Mouse (Mus musculus): Measurements from ENCODE around the gene Hes1. TPM values are rescaled to one million over a fixed set of nuclear protein-coding genes. Genes with fewer than 3 reads are reported as not detected.
A peak's percentile ranks its signal among the peaks of the same experiment; 100 is the strongest.

The Hes1 gene
- polyA plus RNA-seq, 1 experiment from 2014 or later: 102 TPM

DNA sequence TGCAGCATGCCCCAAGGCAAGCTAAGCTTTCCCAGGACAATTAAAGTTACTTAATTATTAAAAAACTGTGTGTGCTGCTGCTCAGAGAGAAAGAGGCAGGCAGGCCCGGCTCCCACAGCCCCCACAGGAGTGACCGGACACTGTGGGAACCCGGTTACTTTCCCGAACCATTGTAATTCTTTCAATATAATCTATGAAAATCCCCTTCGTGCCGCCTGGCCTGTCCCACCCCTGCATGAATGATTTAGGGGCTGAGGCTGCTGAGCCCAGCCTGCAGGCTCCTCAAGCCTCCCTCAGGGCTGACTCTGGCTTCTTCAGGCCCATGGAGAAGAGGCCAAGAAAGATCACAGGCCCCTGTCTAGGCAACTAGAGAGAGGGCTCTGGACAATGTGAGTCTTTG, 36.0 kb upstream of the Hes1 start:
- Histone ChIP-seq H3K36me3 (ENCODE audit: insufficient read depth, low read length) (no peaks in the 10 kb centered on the region), H3K9me3 (replicated peaks; ENCODE audit: low read length) (no peaks in the 10 kb centered on the region), H3K4me1 (replicated peaks; ENCODE audit: insufficient read depth, low read length) (peaks cover 8% of the 10 kb centered on the region; the same call in 1 of the 2 replicates), H3K27me3 (ENCODE audit: insufficient read depth, low read length) (no peaks in the 10 kb centered on the region), H3K9ac (ENCODE audit: low read depth, low read length) (no peak overlapping the region), H3K27ac (no peak overlapping the region), H3K4me2 (ENCODE audit: low read length) (no peak overlapping the region), H3K4me3 (replicated peaks; ENCODE audit: low read depth, low read length) (no peak overlapping the region)
- no peak for TF ChIP-seq CTCF (IDR thresholded peaks at IDR 0.05; ENCODE audit: low read depth)
- ATAC-seq (replicated peaks; ENCODE audit: low FRiP score, low read depth) (no peak), DNase-seq (ENCODE audit: low spot score) (no peak)
- WGBS: 35% methylated on average over 6 of the region's 6 CpGs

DNA sequence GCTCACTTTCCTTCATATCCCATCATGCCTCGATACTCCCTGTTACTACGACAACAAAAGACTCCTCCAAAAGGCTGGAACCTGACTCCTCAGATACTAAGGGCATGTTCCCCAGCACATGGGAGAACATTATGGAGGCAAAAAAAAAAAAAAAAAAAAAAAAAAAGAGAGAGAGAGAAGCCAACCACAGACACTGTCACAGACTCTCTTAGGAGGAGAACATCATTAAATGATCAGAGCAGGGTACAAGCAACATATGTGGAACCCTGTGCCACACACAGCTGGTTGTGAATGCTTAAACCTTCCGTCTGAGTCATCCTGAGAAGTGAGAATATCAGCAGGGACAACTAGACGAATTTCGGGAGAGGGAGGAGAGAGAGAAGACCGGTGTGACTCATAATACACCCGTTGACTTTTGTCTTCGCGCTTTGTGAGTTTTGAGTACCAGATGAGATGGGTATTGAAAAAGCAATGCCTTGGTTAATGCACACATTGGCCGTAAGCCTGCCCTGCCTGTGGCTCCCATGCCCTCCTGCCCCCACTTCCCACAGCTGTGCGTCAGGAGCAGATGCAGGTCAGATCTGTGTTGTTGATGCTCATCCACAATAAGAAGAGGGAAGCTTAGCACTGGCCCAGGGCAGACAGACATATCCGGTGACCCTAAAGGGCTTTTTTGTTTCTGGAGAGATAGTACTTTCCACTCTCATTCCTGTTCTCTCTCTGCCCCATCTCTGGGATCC, 34.8 kb upstream of the Hes1 start:
- H3K27ac ChIP-seq: no peak overlapping the region
- H3K9me3 ChIP-seq (replicated peaks; ENCODE audit: low read length): no peaks in the 10 kb centered on the region
- DNase-seq (ENCODE audit: low spot score) (no peak), ATAC-seq (replicated peaks; ENCODE audit: low FRiP score, low read depth) (no peak)
- H3K36me3 ChIP-seq (ENCODE audit: insufficient read depth, low read length): no peaks in the 10 kb centered on the region
- H3K4me2 ChIP-seq (ENCODE audit: low read length): no peak overlapping the region
- WGBS: 57% methylated on average over 12 of the region's 12 CpGs
- TF ChIP-seq CTCF (IDR thresholded peaks at IDR 0.05; ENCODE audit: low read depth): no peak
- no peak overlapping the region for H3K9ac ChIP-seq (ENCODE audit: low read depth, low read length)
- peaks cover 15% of the 10 kb centered on the region for H3K4me1 ChIP-seq (replicated peaks; ENCODE audit: insufficient read depth, low read length)
- H3K4me3 ChIP-seq (replicated peaks; ENCODE audit: low read depth, low read length): no peak overlapping the region
- no peaks in the 10 kb centered on the region for H3K27me3 ChIP-seq (ENCODE audit: insufficient read depth, low read length)

DNA sequence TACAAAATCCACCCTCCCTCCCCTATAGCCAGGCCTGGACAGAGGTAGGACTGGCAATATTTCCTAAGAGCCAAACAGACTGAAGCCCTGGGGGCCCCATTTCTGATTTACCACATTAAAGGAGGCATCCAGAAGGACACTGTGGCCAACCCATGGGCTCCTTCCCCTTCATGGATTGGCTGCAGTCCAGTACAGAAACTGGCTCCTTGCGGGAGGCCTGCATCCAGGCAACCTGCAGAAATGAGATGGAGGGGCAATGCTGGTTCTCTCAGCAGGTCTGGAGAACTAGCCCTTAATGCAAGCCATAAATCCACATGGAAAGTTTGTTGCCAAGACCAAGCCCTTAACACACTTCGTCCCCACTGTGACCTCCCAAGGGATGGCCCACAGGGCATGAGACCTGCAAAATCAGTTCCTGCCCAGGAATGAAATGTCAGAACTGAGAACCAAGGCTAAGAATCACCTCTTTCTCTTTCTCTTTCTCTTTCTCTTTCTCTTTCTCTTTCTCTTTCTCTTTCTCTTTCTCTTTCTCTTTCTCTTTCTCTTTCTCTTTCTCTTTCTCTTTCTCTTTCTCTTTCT, 31.8 kb upstream of the Hes1 start:
- 51% methylated on average over 2 of the region's 2 CpGs for WGBS
- no peaks in the 10 kb centered on the region for H3K9me3 ChIP-seq (replicated peaks; ENCODE audit: low read length)
- H3K9ac ChIP-seq (ENCODE audit: low read depth, low read length): no peak overlapping the region
- no peaks in the 10 kb centered on the region for H3K36me3 ChIP-seq (ENCODE audit: insufficient read depth, low read length)
- ATAC-seq (replicated peaks; ENCODE audit: low FRiP score, low read depth): no peak
- no peak for DNase-seq (ENCODE audit: low spot score)
- no peak overlapping the region for H3K4me3 ChIP-seq (replicated peaks; ENCODE audit: low read depth, low read length)
- TF ChIP-seq CTCF (IDR thresholded peaks at IDR 0.05; ENCODE audit: low read depth): no peak
- H3K4me1 ChIP-seq (replicated peaks; ENCODE audit: insufficient read depth, low read length): peaks cover 20% of the 10 kb centered on the region
- no peaks in the 10 kb centered on the region for H3K27me3 ChIP-seq (ENCODE audit: insufficient read depth, low read length)
- H3K4me2 ChIP-seq (ENCODE audit: low read length): no peak overlapping the region
- H3K27ac ChIP-seq: no peak overlapping the region

DNA sequence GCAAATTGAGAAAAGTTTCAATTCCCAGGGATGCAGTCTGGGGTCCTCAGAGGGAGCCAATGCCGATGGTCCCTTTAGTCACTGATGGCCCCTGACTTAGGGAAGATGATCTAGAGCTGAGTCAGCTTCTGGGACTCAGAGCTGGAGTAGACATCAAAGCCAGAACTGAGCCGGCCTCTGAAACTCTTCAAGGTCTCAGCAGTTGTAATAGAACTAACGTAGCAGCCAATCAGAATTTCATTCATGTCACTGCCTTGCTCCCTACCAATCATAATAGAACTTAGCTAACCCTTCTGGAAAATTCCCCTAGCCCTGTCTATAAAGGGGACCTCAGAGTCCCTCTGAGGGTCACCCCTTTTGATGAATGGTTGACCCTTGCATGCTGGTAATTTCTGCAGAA, 30.8 kb upstream of the Hes1 start:
- DNase-seq (ENCODE audit: low spot score) (no peak), ATAC-seq (replicated peaks; ENCODE audit: low FRiP score, low read depth) (no peak)
- Histone ChIP-seq H3K9ac (ENCODE audit: low read depth, low read length) (no peak overlapping the region), H3K4me1 (replicated peaks; ENCODE audit: insufficient read depth, low read length) (peaks cover 20% of the 10 kb centered on the region), H3K36me3 (ENCODE audit: insufficient read depth, low read length) (no peaks in the 10 kb centered on the region), H3K4me2 (ENCODE audit: low read length) (no peak overlapping the region), H3K27ac (no peak overlapping the region), H3K9me3 (replicated peaks; ENCODE audit: low read length) (no peaks in the 10 kb centered on the region), H3K27me3 (ENCODE audit: insufficient read depth, low read length) (0 out of 2 replicates have a peak, but pooled peaks cover 2% of the 10 kb centered on the region), H3K4me3 (replicated peaks; ENCODE audit: low read depth, low read length) (no peak overlapping the region)
- 67% methylated on average over 3 of the region's 3 CpGs for WGBS
- no peak for TF ChIP-seq CTCF (IDR thresholded peaks at IDR 0.05; ENCODE audit: low read depth)

DNA sequence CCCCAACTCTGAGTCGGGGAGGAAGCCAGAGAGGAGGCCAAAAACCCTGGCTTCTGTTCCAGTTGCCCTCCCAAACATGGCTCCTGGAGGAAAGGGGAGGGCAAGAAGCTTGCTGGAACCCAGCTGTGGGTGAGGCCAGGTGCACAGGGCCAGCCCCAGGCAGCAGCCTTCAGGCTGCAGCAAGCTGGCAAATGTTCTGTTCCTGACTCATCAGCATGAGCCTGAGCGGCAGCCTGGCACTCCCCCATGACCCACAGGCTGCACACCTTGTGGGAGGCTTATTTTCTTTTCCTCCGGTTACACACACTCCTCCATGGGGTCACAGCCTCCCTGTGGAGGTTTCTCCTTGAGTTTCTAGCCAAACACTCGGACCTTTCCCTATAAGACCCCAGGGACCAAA, 30.2 kb upstream of the Hes1 start:
- peak; percentile 82 for DNase-seq (ENCODE audit: low spot score)
- H3K9ac ChIP-seq (ENCODE audit: low read depth, low read length): no peak overlapping the region
- ATAC-seq (replicated peaks; ENCODE audit: low FRiP score, low read depth): peak; percentile 63
- no peaks in the 10 kb centered on the region for H3K9me3 ChIP-seq (replicated peaks; ENCODE audit: low read length)
- no peak overlapping the region for H3K4me3 ChIP-seq (replicated peaks; ENCODE audit: low read depth, low read length)
- H3K4me2 ChIP-seq (ENCODE audit: low read length): no peak overlapping the region
- no peaks in the 10 kb centered on the region for H3K36me3 ChIP-seq (ENCODE audit: insufficient read depth, low read length)
- 0 out of 2 replicates have a peak, but pooled peaks cover 4% of the 10 kb centered on the region for H3K27me3 ChIP-seq (ENCODE audit: insufficient read depth, low read length)
- peaks cover 21% of the 10 kb centered on the region for H3K4me1 ChIP-seq (replicated peaks; ENCODE audit: insufficient read depth, low read length)
- TF ChIP-seq CTCF (IDR thresholded peaks at IDR 0.05; ENCODE audit: low read depth): no peak
- H3K27ac ChIP-seq: no peak overlapping the region
- 23% methylated on average over 4 of the region's 4 CpGs for WGBS

DNA sequence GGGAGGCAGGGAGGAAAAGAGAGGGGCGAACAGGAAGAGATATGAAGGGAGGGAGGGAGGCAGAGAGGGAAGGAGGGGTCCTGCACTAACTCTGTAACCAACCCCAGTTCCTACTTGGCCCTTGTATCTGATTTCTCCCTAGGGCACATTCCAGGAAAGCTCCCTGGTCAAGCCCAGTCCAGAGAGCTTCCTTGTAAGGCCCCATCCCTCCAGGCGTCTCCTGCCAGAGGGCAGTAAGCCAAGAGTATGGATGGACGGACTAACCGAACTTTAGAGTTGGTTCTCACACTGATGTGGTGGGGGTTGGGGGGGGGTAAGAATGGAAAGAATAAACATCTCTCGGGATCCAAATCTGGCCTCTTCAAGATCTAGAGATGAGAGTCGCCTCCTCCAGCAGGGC, 29.7 kb upstream of the Hes1 start:
- ATAC-seq (replicated peaks; ENCODE audit: low FRiP score, low read depth) (peak; percentile 58; the same call in 1 of the 2 replicates), DNase-seq (ENCODE audit: low spot score) (peak; percentile 87)
- Histone ChIP-seq H3K9me3 (replicated peaks; ENCODE audit: low read length) (no peaks in the 10 kb centered on the region), H3K36me3 (ENCODE audit: insufficient read depth, low read length) (no peaks in the 10 kb centered on the region), H3K4me1 (replicated peaks; ENCODE audit: insufficient read depth, low read length) (peaks cover 21% of the 10 kb centered on the region), H3K9ac (ENCODE audit: low read depth, low read length) (no peak overlapping the region), H3K4me2 (ENCODE audit: low read length) (no peak overlapping the region), H3K27me3 (ENCODE audit: insufficient read depth, low read length) (0 out of 2 replicates have a peak, but pooled peaks cover 4% of the 10 kb centered on the region), H3K27ac (no peak overlapping the region), H3K4me3 (replicated peaks; ENCODE audit: low read depth, low read length) (no peak overlapping the region)
- TF ChIP-seq CTCF (IDR thresholded peaks at IDR 0.05; ENCODE audit: low read depth): no peak
- 21% methylated on average over 6 of the region's 6 CpGs for WGBS
